Mouse (Mus musculus) small intestine, adult 2 months (tissue): ENCODE data around the gene Reln.

ENCODE experiments used
- CTCF ChIP-seq: fragments of 200-500 bp; IDR thresholded peaks from 2 replicates; pipeline ENCODE4 v1.5.1; 2012; ENCODE audit warnings: low read depth, mild to moderate bottlenecking, control low read depth, inconsistent platforms, low read length, moderate library complexity, mixed read lengths; ENCODE audit not compliant: insufficient replicate concordance, insufficient read length; ENCODE audit errors: extremely low read depth
- POLR2A ChIP-seq: fragments of 200-500 bp; IDR thresholded peaks from 2 replicates; pipeline ENCODE4 v1.6.1; 2012; ENCODE audit warnings: low read depth, mild to moderate bottlenecking, control low read depth, inconsistent platforms, low read length, moderate library complexity

DNA sequence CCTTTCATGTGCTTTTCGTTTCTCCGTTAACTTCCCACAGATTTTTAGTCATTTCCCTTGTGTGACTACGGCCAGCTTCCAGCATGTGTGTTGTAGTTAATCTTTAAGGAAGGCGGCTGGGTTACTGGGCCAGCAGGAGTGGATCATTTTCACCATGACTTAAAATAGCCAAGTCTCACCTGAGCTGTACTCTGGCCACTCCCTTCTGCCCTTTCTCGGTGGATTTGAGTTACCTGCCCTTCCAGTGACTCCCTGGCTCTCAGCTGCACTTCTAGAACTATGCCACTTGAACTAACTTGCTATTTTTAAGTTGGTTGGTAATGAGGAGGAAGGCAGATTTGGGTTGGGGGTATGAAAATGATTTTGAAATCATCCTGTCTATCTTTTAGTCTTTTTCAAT, 406.4 kb downstream of the Reln start:
- TF ChIP-seq POLR2A (no peak), CTCF (no peak)
